Mouse (Mus musculus): ENCODE measurements around the gene Noa1.

DNA sequence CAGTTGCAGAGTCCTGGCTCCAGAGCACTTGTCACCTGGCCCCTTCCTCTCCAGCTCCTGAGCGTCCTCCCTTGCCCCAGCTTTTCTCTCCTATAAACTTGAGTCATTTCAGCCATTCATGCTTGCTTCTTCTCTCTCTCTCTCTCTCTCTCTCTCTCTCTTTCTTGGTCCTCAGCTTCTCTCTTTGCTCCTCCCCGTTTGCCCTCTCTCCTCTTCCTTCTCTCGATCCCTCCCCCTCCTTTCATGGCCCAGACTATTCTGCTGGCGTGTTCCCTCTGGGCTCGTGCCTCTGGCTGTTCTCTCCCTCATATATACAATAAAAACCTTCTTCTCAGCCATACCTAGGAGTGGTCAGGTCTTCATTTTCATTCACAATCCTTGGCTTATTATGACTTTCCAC lies 58.2 kb downstream of the Noa1 start:
- TF ChIP-seq CTCF (IDR thresholded peaks at IDR 0.05; ENCODE audit: low read depth) (no peak), EP300 (IDR thresholded peaks at IDR 0.05; ENCODE audit: low read depth) (no peak)
